Mouse (Mus musculus): ENCODE measurements around the gene Ubl7.

DNA sequence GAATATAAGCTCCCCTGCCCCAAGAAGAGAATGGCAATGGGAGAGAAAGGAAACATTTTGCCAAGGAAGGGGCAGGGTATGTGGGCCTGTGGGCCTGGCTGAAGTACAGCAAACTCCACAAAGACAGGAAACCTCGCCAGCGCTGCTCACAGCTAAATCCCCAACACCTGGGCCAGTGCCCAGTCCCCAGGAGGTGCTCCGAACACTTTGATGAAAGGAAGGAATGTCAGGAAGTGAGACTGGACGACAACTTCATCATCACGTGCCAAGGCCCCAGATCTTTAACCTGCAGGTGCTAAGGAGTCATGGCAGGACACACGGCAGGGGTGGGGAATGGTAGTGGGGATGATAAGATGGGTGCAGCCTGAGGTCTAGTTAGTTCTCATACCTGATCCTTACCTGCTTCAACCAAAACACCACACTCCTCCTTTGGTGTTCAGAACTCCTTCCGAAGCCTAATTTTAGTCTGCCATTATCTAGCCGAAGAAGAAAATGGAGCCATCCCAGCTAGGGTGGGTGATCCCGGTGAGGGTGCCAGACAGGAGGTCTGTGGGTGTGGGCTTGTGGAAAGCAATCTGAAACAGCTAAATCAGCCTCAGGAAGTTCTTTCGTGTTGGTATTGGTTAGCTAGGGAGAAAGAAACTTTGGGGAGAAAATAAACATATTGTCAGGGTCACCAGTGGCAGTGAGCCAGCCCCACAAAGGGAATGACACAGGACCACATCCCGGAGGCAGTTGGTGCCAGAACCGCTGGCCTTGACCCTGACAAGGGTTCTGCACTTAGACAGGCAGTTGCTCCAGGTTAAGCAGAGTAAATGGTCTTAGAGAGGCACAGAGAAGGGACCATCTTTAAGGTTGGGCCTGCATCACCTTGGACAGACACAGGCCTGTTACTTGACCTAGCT lies 54.8 kb downstream of the Ubl7 start:
- no peak for TF ChIP-seq POLR2A (IDR thresholded peaks at IDR 0.05; ENCODE audit: control insufficient read depth, low read depth, low read length)
- no peak for TF ChIP-seq CTCF (IDR thresholded peaks at IDR 0.05; ENCODE audit: control insufficient read depth, insufficient read depth, insufficient replicate concordance, low read depth, low read length)

Data from testis, adult 2 months (tissue).